In the genomic region with DNA sequence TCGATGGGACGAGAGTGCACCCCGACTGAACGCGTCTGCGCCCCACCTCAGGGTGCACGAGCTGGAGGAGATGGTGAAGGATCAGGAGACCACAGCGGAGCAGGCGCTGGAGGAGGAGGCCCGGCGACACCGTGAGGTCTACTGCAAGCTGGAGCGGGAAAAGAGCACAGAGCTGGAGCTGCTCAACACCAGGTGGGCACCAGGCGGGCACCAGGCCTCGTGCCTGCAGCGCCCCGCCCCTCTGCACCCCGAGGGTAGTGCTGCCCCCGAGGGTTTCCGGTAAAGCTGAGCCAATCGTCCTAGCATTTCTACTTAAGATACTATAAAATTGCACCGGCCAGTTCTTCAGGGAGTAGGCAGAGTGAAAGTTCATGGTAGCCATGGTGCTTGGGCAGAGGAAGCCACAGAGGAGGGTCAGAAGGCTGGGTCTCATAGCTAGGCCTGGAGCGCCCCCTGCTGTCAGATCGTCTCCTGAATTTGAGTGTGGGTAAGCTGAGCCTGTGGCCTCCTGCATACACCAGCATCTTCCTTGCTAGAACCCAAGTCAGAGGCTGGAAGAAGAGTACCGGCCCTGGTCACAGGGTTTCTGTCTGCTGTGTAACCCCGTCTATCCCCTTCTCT, we compare ENCODE assay signal across 8 mouse cellular contexts.
DNase-seq lines count a peak whose midpoint lies in the region; ATAC-seq lines count a peak whose summit lies in the region.

No protein-coding gene starts in this region.

- no peak overlapping the region for H3K4me2 ChIP-seq in embryonic facial prominence, embryonic 12.5 days (replicated peaks)
- no peak overlapping the region for H3K4me2 ChIP-seq in kidney, embryonic 15.5 days

- H3K4me3 ChIP-seq in embryonic facial prominence, embryonic 12.5 days = no peak overlapping the region
- H3K4me3 ChIP-seq in heart, embryonic 10.5 days = no peak overlapping the region
- H3K4me3 ChIP-seq in kidney, embryonic 15.5 days (replicated peaks) = no peak overlapping the region

- no peaks in the 10 kb centered on the region for H3K27me3 ChIP-seq in embryonic facial prominence, embryonic 12.5 days
- H3K27me3 ChIP-seq in heart, embryonic 10.5 days (ENCODE audit: insufficient read depth, poor library complexity, severe bottlenecking) = peaks cover 14% of the 10 kb centered on the region; the same call in 1 of the 2 replicates
- H3K27me3 ChIP-seq in kidney, embryonic 15.5 days = no peaks in the 10 kb centered on the region

- no peak overlapping the region for H3K27ac ChIP-seq in embryonic facial prominence, embryonic 12.5 days
- H3K27ac ChIP-seq in heart, embryonic 10.5 days = no peak overlapping the region
- H3K27ac ChIP-seq in kidney, embryonic 15.5 days = no peak overlapping the region

- H3K4me1 ChIP-seq in embryonic facial prominence, embryonic 12.5 days = no peaks in the 10 kb centered on the region
- H3K4me1 ChIP-seq in heart, embryonic 10.5 days = peaks cover 9% of the 10 kb centered on the region
- H3K4me1 ChIP-seq in kidney, embryonic 15.5 days = 0 out of 2 replicates have a peak, but pooled peaks cover 4% of the 10 kb centered on the region

- no peaks in the 10 kb centered on the region for H3K9me3 ChIP-seq in embryonic facial prominence, embryonic 12.5 days
- H3K9me3 ChIP-seq in heart, embryonic 10.5 days = no peaks in the 10 kb centered on the region
- no peaks in the 10 kb centered on the region for H3K9me3 ChIP-seq in kidney, embryonic 15.5 days (replicated peaks)

- H3K36me3 ChIP-seq in embryonic facial prominence, embryonic 12.5 days = peaks cover 34% of the 10 kb centered on the region
- peaks cover 15% of the 10 kb centered on the region; the same call in 1 of the 2 replicates for H3K36me3 ChIP-seq in heart, embryonic 10.5 days
- H3K36me3 ChIP-seq in kidney, embryonic 15.5 days = peaks cover 30% of the 10 kb centered on the region

- 66% methylated on average over 26 of the region's 26 CpGs for WGBS in embryonic facial prominence, embryonic 12.5 days
- 59% methylated on average over 26 of the region's 26 CpGs for WGBS in heart, embryonic 10.5 days
- WGBS in kidney, embryonic 15.5 days = 71% methylated on average over 26 of the region's 26 CpGs

- 0 out of 2 replicates have a peak, but pooled peaks have one; percentile 22 for ATAC-seq in embryonic facial prominence, embryonic 12.5 days (ENCODE audit: insufficient number of reproducible peaks, insufficient read depth, low FRiP score, low TSS enrichment)
- ATAC-seq in kidney, embryonic 15.5 days (replicated peaks; ENCODE audit: low FRiP score) = peak; percentile 80; the same call in 1 of the 2 replicates

- H3K9ac ChIP-seq in embryonic facial prominence, embryonic 12.5 days = no peak overlapping the region
- no peak overlapping the region for H3K9ac ChIP-seq in kidney, embryonic 15.5 days

- DNase-seq in 3T3-L1 (ENCODE audit: low read depth, low spot score) (peak; percentile 91), liver (peak; percentile 83)
- peak; percentile 91 to 93 for DNase-seq in adrenal gland, postnatal 36 days
- DNase-seq in heart, embryonic 10.5 days (ENCODE audit: low spot score) = peak; percentile 91
- DNase-seq in naive thymus-derived CD4-positive, alpha-beta T cell, adult 2 months (ENCODE audit: low read depth) = peak; percentile 93
- DNase-seq in spleen, postnatal 4 days (ENCODE audit: low spot score in 2 of 2) = peak; percentile 82 to 95
